Mouse (Mus musculus): ENCODE data around the gene Adam8.

DNA sequence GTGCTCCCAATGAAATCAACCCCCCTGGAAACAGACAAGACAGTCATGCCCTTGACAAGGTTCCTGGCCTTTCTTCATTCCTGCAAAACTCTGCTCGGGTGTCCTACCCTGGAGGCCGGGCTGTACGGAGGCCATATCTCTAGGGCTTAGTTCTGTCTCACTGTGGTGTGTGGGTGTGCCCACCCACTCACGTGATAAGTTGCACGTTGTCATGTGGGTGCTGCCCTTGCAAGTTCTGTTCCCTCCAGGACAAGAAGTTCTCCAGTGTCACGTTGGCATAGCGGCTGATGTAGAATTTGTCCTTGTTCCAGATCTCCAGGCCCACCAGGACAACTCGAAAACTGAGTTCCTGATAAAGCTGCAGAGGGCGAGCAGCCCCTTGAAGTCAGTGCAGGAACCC lies 4.1 kb downstream of the Adam8 start:
- TF ChIP-seq POLR2A (IDR thresholded peaks at IDR 0.05; ENCODE audit: insufficient read depth, low read depth, low read length) (no peak), EP300 (IDR thresholded peaks at IDR 0.05; ENCODE audit: insufficient read depth, low read depth, low read length) (no peak)
